Mouse (Mus musculus) liver, adult 10 weeks (tissue): ENCODE data around the gene Tunar. TPM values are rescaled to one million over a fixed set of nuclear protein-coding genes. Genes with fewer than 3 reads are reported as not detected.

Experiments
- polyA plus RNA-seq: library from polyadenylated mRNA; stranded (reverse); fragments of 350-450 nt; fragmentation: Illumina TruSeq; extraction: RNeasy Lipid Tissue Mini Kit (QIAGEN cat#74804); gene quantifications from one replicate; pipeline ENCODE4 v1.2.3, GENCODE M21; 2014; ENCODE audit warnings: low read depth, low replicate concordance

The Tunar gene
- polyA plus RNA-seq: not detected

DNA sequence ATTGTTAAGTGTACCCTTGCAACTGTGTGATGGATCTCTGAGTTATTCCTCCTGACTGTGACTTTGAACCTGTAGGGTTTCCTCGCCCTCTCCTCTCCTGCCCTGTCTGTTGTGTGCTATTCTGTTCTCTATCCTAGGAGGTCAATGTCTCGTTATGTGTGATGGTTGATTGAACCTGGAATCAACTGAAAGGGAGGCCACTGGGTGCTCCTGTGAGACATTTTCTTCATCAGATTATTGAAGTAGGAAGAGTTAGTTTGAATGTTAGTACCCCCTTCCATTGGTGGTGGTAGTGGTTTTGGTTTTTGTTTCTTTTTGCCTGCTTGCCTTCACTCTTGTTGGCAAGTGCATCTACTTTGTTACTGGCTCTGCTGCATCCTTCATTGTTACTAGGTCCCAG, at the start of gene Tunar:
TSS of gene Tunar (plus strand) at position 301 of the 400 bp plus-strand sequence.

Other genes with a start within 250 kb of the Tunar start
- gene Tcl1b2, start 187.9 kb upstream of the Tunar start, polyA plus RNA-seq: not detected
- not detected for gene Tcl1b1, start 174.2 kb upstream of the Tunar start, polyA plus RNA-seq
- gene Tcl1b5, start 157.5 kb upstream of the Tunar start, polyA plus RNA-seq: not detected
- gene Tcl1b3, start 142.8 kb upstream of the Tunar start, polyA plus RNA-seq: not detected
- not detected for gene Tcl1b4, start 131.9 kb upstream of the Tunar start, polyA plus RNA-seq
- gene Tcl1, start 111.1 kb upstream of the Tunar start, polyA plus RNA-seq: not detected
- gene D430019H16Rik, start 120.0 kb downstream of the Tunar start, polyA plus RNA-seq: 0.34 TPM
- not detected for gene Bdkrb2, start 229.4 kb downstream of the Tunar start, polyA plus RNA-seq